Mouse (Mus musculus) MEL (cell line): ENCODE measurements around the gene Cacna1s. TPM values are rescaled to one million over a fixed set of nuclear protein-coding genes. Genes with fewer than 3 reads are reported as not detected.

ENCODE experiments used
- DNase-seq: peaks from one replicate; pipeline ENCODE4 v3.0.0; 2011; ENCODE audit warnings: low read depth, low spot score
- H3K27ac ChIP-seq: 2 replicates; pipeline ENCODE4 v1.5.1; 2012; ENCODE audit warnings: low read depth, mild to moderate bottlenecking, control low read depth, low read length, moderate library complexity; ENCODE audit not compliant: control insufficient read depth
- H3K27me3 ChIP-seq, 2 experiments: fragments of 150-350 bp in 1 of 2; sonication (generic) in 1 of 2; 2 replicates each; pipeline ENCODE4 v1.6.1; 2012; ENCODE audit warnings: low read length in 2 of 2, mild to moderate bottlenecking in 2 of 2, improper control_type of control experiment in 1 of 2, moderate library complexity in 1 of 2; ENCODE audit not compliant: insufficient read depth in 2 of 2, control insufficient read depth in 1 of 2
- H3K36me3 ChIP-seq, 2 experiments: 2 replicates each; pipeline ENCODE4 v1.6.1; 2012 to 2014; ENCODE audit warnings: low read length in 2 of 2, improper control_type of control experiment in 1 of 2, inconsistent platforms in 1 of 2, mild to moderate bottlenecking in 1 of 2; ENCODE audit not compliant: insufficient read depth in 2 of 2, control insufficient read depth in 1 of 2
- H3K4me1 ChIP-seq, 2 experiments: fragments of 150-350 bp in 1 of 2; sonication (generic) in 1 of 2; 2 replicates each; pipeline ENCODE4 v1.6.1; 2012; ENCODE audit warnings: low read length in 2 of 2, improper control_type of control experiment in 1 of 2, mild to moderate bottlenecking in 1 of 2; ENCODE audit not compliant: insufficient read depth in 2 of 2, control insufficient read depth in 1 of 2
- H3K4me3 ChIP-seq, 2 experiments: fragments of 150-350 bp in 1 of 2; sonication (generic) in 1 of 2; 2 replicates each; pipeline ENCODE4 v1.5.1; 2012; ENCODE audit warnings: low read depth in 2 of 2, low read length in 2 of 2, mild to moderate bottlenecking in 2 of 2, moderate library complexity in 2 of 2, control low read depth in 1 of 2, improper control_type of control experiment in 1 of 2; ENCODE audit not compliant: control insufficient read depth in 1 of 2, insufficient read depth in 1 of 2
- H3K79me2 ChIP-seq: 2 replicates; pipeline ENCODE4 v1.6.1; 2012; ENCODE audit warnings: mild to moderate bottlenecking, low read length, moderate library complexity; ENCODE audit not compliant: control insufficient read depth, poor library complexity, insufficient read depth
- H3K9ac ChIP-seq: 2 replicates; pipeline ENCODE4 v1.6.1; 2012; ENCODE audit warnings: low read depth, mild to moderate bottlenecking, control low read depth, low read length, moderate library complexity; ENCODE audit not compliant: control insufficient read depth, poor library complexity, severe bottlenecking
- H3K9me3 ChIP-seq: fragments of 150-350 bp; sonication (generic); replicated peaks from 2 replicates; pipeline ENCODE4 v1.6.1; 2012; ENCODE audit warnings: mild to moderate bottlenecking, low read length, improper control_type of control experiment, moderate library complexity; ENCODE audit not compliant: insufficient read depth
- BHLHE40 ChIP-seq: IDR thresholded peaks from 2 replicates; pipeline ENCODE4 v1.6.1; 2012; ENCODE audit warnings: low read depth, mild to moderate bottlenecking, inconsistent platforms, low read length, improper control_type of control experiment, borderline replicate concordance
- CHD1 ChIP-seq: IDR thresholded peaks from 2 replicates; pipeline ENCODE4 v1.6.1; 2012; ENCODE audit warnings: low read depth, mild to moderate bottlenecking, inconsistent platforms, low read length, improper control_type of control experiment
- CHD2 ChIP-seq: IDR thresholded peaks from 2 replicates; pipeline ENCODE4 v1.6.1; 2011; ENCODE audit warnings: low read length, improper control_type of control experiment
- E2F4 ChIP-seq: IDR thresholded peaks from 2 replicates; pipeline ENCODE4 v1.6.1; 2011; ENCODE audit warnings: low read depth, low read length, improper control_type of control experiment, borderline replicate concordance
- ELF1 ChIP-seq: IDR thresholded peaks from 2 replicates; pipeline ENCODE4 v1.6.1; 2014; ENCODE audit warnings: low read depth, mild to moderate bottlenecking, inconsistent platforms, low read length, improper control_type of control experiment, moderate library complexity
- ETS1 ChIP-seq: IDR thresholded peaks from 2 replicates; pipeline ENCODE4 v1.6.1; 2012; ENCODE audit warnings: low read depth, mild to moderate bottlenecking, inconsistent platforms, low read length, improper control_type of control experiment, moderate library complexity
- HCFC1 ChIP-seq: IDR thresholded peaks from 2 replicates; pipeline ENCODE4 v1.6.1; 2012; ENCODE audit warnings: low read depth, mild to moderate bottlenecking, inconsistent platforms, low read length, improper control_type of control experiment, moderate library complexity
- JUND ChIP-seq: IDR thresholded peaks from 2 replicates; pipeline ENCODE4 v1.6.1; 2011; ENCODE audit warnings: low read depth, mild to moderate bottlenecking, improper control_type of control experiment, low read length
- MEF2A ChIP-seq: IDR thresholded peaks from 2 replicates; pipeline ENCODE4 v1.6.1; 2014; ENCODE audit warnings: low read depth, mild to moderate bottlenecking, inconsistent platforms, low read length, improper control_type of control experiment; ENCODE audit not compliant: poor library complexity, insufficient replicate concordance, severe bottlenecking; ENCODE audit errors: extremely low read depth
- MXI1 ChIP-seq: IDR thresholded peaks from 2 replicates; pipeline ENCODE4 v1.6.1; 2011; ENCODE audit warnings: mild to moderate bottlenecking, low read depth, low read length, improper control_type of control experiment
- MYB ChIP-seq: IDR thresholded peaks from 2 replicates; pipeline ENCODE4 v1.6.1; 2011; ENCODE audit warnings: mild to moderate bottlenecking, low read depth, low read length, improper control_type of control experiment
- MYC ChIP-seq: IDR thresholded peaks from 2 replicates; pipeline ENCODE4 v1.6.1; 2011; ENCODE audit warnings: low read depth, mild to moderate bottlenecking, low read length, improper control_type of control experiment, moderate library complexity
- POLR2AphosphoS5 ChIP-seq: IDR thresholded peaks from 2 replicates; pipeline ENCODE4 v1.6.1; 2012; ENCODE audit warnings: low read depth, borderline replicate concordance, mild to moderate bottlenecking, inconsistent platforms, low read length, moderate library complexity, mixed read lengths
- RAD21 ChIP-seq: IDR thresholded peaks from 2 replicates; pipeline ENCODE4 v1.6.1; 2011; ENCODE audit warnings: mild to moderate bottlenecking, low read depth, low read length, improper control_type of control experiment
- SMC3 ChIP-seq: IDR thresholded peaks from 2 replicates; pipeline ENCODE4 v1.6.1; 2011; ENCODE audit warnings: low read depth, low read length, improper control_type of control experiment
- TAL1 ChIP-seq: IDR thresholded peaks from 2 replicates; pipeline ENCODE4 v1.6.1; 2012; ENCODE audit warnings: mild to moderate bottlenecking, inconsistent platforms, low read length, moderate library complexity, mixed read lengths
- TBP ChIP-seq: IDR thresholded peaks from 2 replicates; pipeline ENCODE4 v1.8.0; 2011; ENCODE audit warnings: low read depth, low read length, improper control_type of control experiment
- TCF12 ChIP-seq: IDR thresholded peaks from 2 replicates; pipeline ENCODE4 v1.6.1; 2014; ENCODE audit warnings: low read depth, mild to moderate bottlenecking, inconsistent platforms, low read length, improper control_type of control experiment, moderate library complexity
- USF1 ChIP-seq: IDR thresholded peaks from 2 replicates; pipeline ENCODE4 v1.6.1; 2014; ENCODE audit warnings: low read depth, mild to moderate bottlenecking, inconsistent platforms, low read length, improper control_type of control experiment, moderate library complexity
- USF2 ChIP-seq, 2 experiments: IDR thresholded peaks; 2 replicates each; pipeline ENCODE4 v1.6.1; 2011 to 2012; ENCODE audit warnings: improper control_type of control experiment in 2 of 2, low read length in 2 of 2, borderline replicate concordance in 1 of 2, inconsistent platforms in 1 of 2, low read depth in 1 of 2, mild to moderate bottlenecking in 1 of 2; ENCODE audit not compliant: insufficient read depth in 1 of 2
- ZC3H11A ChIP-seq: IDR thresholded peaks from 2 replicates; pipeline ENCODE4 v1.6.1; 2012; ENCODE audit warnings: low read depth, mild to moderate bottlenecking, inconsistent platforms, low read length, improper control_type of control experiment
- ZKSCAN1 ChIP-seq: IDR thresholded peaks from 2 replicates; pipeline ENCODE4 v1.6.1; 2012; ENCODE audit warnings: low read depth, mild to moderate bottlenecking, inconsistent platforms, low read length, improper control_type of control experiment, moderate library complexity
- ZMIZ1 ChIP-seq: IDR thresholded peaks from 2 replicates; pipeline ENCODE4 v1.6.1; 2012; ENCODE audit warnings: low read depth, mild to moderate bottlenecking, inconsistent platforms, low read length, improper control_type of control experiment, moderate library complexity
- ZNF384 ChIP-seq: IDR thresholded peaks from 2 replicates; pipeline ENCODE4 v1.6.1; 2012; ENCODE audit warnings: low read depth, mild to moderate bottlenecking, inconsistent platforms, low read length, improper control_type of control experiment
- polyA plus RNA-seq, 2 experiments: library from polyadenylated mRNA; stranded (reverse) in 1 of 2; unstranded in 1 of 2; fragments of >175 nt in 1 of 2; fragments of >200 nt in 1 of 2; gene quantifications; 2 replicates each; pipeline versions ENCODE4 v1.2.1 to v1.2.4; 2012; ENCODE audit warnings: low replicate concordance in 2 of 2, low read depth in 1 of 2; ENCODE audit not compliant: insufficient read length in 2 of 2, insufficient read depth in 1 of 2, missing spikeins in 1 of 2
- total RNA-seq: library from RNA; depleted of rRNA; stranded (reverse); fragments of 300-350 nt; gene quantifications from 2 replicates; pipeline ENCODE4 v1.2.3, GENCODE M21; 2012

Cacna1s gene
- total and polyA plus RNA-seq, 3 experiments, result not detected

DNA sequence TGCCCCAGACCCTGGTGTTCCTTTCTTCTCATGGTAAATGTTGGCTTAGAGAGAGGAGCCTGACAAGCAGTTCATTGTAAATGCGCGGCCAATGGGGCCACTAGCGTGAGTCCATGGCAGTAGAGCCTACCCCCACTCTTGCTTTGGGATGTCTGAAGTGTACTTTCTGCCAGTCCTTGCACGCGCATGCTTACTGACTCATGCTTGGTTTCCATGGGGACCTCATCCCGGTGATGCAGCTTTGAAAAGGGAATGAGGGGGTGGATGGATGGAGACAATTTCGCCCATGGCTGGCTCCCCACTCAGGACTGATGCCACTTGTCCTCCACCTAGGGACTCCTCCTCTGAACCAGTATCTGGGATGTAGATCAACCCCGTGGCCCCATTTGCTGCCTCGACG, 91.0 kb downstream of the Cacna1s start:
- H3K36me3 ChIP-seq, result peaks cover 0 to 2% of the 10 kb centered on the region in 2 experiments; a peak in 1 of 4 replicates
- no peaks in the 10 kb centered on the region; a peak in 1 of 4 replicates for H3K4me1 ChIP-seq
- TF ChIP-seq RAD21 (no peak), JUND (no peak), CHD2 (no peak), HCFC1 (no peak), USF1 (no peak), TAL1 (no peak), MEF2A (no peak), MXI1 (no peak), MYB (no peak), USF2 (IDR thresholded peaks at IDR 0.05; ENCODE audit: borderline replicate concordance in 1 of 2, insufficient read depth in 1 of 2, low read depth in 1 of 2, low read length in 2 of 2) (no peak), ZNF384 (no peak)

DNA sequence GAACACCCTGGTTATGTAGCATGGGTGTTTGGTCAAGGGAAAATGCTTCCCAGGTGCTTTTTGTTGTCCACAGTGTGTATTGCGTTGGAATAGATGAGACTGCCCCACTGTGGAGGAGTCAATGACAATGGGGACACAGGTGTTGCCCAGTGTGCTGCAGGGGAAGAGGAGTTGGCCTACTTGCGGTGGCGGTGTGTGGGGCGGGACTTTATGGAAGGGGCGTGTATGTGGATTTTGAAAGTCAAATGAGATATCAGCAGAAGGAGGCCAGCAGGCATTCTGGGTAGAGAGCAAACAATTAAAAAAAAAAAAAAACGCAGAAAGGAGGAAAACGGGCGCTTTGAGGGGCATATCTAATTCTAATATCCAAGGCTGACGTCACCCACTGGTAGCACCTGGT, 97.2 kb downstream of the Cacna1s start:
- H3K27me3 ChIP-seq, result no peaks in the 10 kb centered on the region
- H3K9me3 ChIP-seq, result no peaks in the 10 kb centered on the region
- no peak overlapping the region for H3K4me3 ChIP-seq
- H3K27ac ChIP-seq, result no peak overlapping the region
- no peaks in the 10 kb centered on the region for H3K79me2 ChIP-seq
- H3K4me1 ChIP-seq, result no peaks in the 10 kb centered on the region
- DNase-seq, result no peak
- H3K36me3 ChIP-seq, result peaks cover 0 to 2% of the 10 kb centered on the region in 2 experiments; a peak in 2 of 4 replicates
- TF ChIP-seq SMC3 (no peak), ETS1 (no peak), TCF12 (no peak), MYB (no peak), USF1 (no peak), CHD1 (no peak), MYC (no peak), ZC3H11A (no peak), BHLHE40 (no peak), TBP (no peak), POLR2AphosphoS5 (no peak), ZMIZ1 (no peak), ELF1 (no peak), ZNF384 (no peak), ZKSCAN1 (no peak), E2F4 (no peak), HCFC1 (no peak)
- H3K9ac ChIP-seq, result no peak overlapping the region

More for the DNA sequence above, 91.0 kb downstream of the Cacna1s start:
- Histone ChIP-seq H3K27ac (no peak overlapping the region), H3K4me3 (no peak overlapping the region), H3K79me2 (no peaks in the 10 kb centered on the region), H3K9ac (no peak overlapping the region), H3K27me3 (no peaks in the 10 kb centered on the region), H3K9me3 (no peaks in the 10 kb centered on the region)
- DNase-seq, result no peak
